Mouse (Mus musculus): ENCODE measurements at regions not wholly inside any gene's neighbourhood (a gene's known extent, or its start where the extent isn't known, plus 50 kb on each side); places are given as distances from the start of the nearest gene placed in this dataset.

DNA sequence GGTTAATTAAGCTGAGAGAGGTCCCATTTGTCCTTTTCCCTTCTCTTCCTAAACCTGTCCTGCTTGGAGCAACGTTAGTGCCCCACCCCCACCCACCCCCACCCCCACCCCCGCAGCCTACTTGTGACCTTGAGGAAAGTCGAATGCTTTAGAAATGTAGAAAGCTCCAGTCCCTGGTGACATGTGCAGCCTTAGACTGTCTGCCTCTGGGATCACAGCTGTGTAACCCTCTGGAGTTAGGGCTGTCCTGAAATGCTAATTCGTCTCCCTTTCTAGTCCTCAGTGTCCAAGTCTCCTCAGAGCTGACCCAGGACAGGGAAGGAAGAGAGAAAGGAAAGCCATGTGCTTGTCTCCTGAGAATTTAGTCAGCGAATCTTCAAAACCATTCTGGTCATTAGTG lies 125.0 kb upstream of the Bcor start:
- TF ChIP-seq CTCF (IDR thresholded peaks at IDR 0.05; ENCODE audit: control insufficient read depth, insufficient read depth, low read length) (no peak), POLR2A (IDR thresholded peaks at IDR 0.05; ENCODE audit: borderline replicate concordance, control insufficient read depth, low read depth, low read length) (no peak)

Data from bone marrow, adult 2 months (tissue).